Comparison of ENCODE assay signal across 12 mouse cellular contexts in genomic region chr14:21823897-21824296, GRCm38 (mm10). TPM values are rescaled to one million over a fixed set of nuclear protein-coding genes. Genes with fewer than 3 reads are reported as not detected.
DNase-seq lines count a peak whose midpoint lies in the region; ATAC-seq and TF ChIP-seq lines count a peak whose summit lies in the region.
"Had no signal": no experiment of that assay in that cellular context is flagged by ENCODE, and none has a peak within 500 bp of the region (broad histone marks: within the 10 kb centered on the region; RNA-seq: fewer than 3 reads in every experiment).

No protein-coding gene starts in this region.

- 63% methylated on average over 7 of the region's 7 CpGs for WGBS in limb, embryonic 13.5 days
- 78% methylated on average over 7 of the region's 7 CpGs for WGBS in limb, embryonic 10.5 days
- 20% methylated on average over 7 of the region's 7 CpGs for WGBS in heart, embryonic 14.5 days
- 60% methylated on average over 7 of the region's 7 CpGs for WGBS in liver, embryonic 11.5 days
- 51% methylated on average over 7 of the region's 7 CpGs for WGBS in stomach, postnatal 0 days

- 0 out of 2 replicates have a peak overlapping the region, but pooled peaks have one; percentile 28 for H3K27ac ChIP-seq in limb, embryonic 13.5 days
- H3K27ac ChIP-seq in limb, embryonic 10.5 days = no peak overlapping the region
- peak overlapping the region; percentile 80 to 99 for H3K27ac ChIP-seq in heart, embryonic 14.5 days (replicated peaks in 1 of 2; ENCODE audit: control insufficient read depth in 1 of 2, insufficient read depth in 1 of 2, low read depth in 2 of 2, low read length in 2 of 2)
- peak overlapping the region; percentile 98 for H3K27ac ChIP-seq in liver, embryonic 11.5 days (ENCODE audit: low read depth, low read length)
- H3K27ac ChIP-seq in stomach, postnatal 0 days (replicated peaks) = 0 out of 2 replicates have a peak overlapping the region, but pooled peaks have one; percentile 3
- H3K27ac ChIP-seq: midbrain, embryonic 12.5 days had no signal

- H3K9me3 ChIP-seq in limb, embryonic 13.5 days = no peaks in the 10 kb centered on the region
- no peaks in the 10 kb centered on the region for H3K9me3 ChIP-seq in limb, embryonic 10.5 days (replicated peaks)
- no peaks in the 10 kb centered on the region for H3K9me3 ChIP-seq in heart, embryonic 14.5 days (ENCODE audit: control insufficient read depth, low read length)
- no peaks in the 10 kb centered on the region for H3K9me3 ChIP-seq in liver, embryonic 11.5 days (ENCODE audit: control insufficient read depth, low read length)
- no peaks in the 10 kb centered on the region for H3K9me3 ChIP-seq in stomach, postnatal 0 days (ENCODE audit: control insufficient read depth, low read length)
- H3K9me3 ChIP-seq: forebrain, embryonic 10.5 days; midbrain, embryonic 12.5 days had no signal

- no peak for DNase-seq in limb, embryonic 10.5 days (ENCODE audit: low spot score)
- DNase-seq in liver, embryonic 11.5 days (ENCODE audit: low spot score) = no peak
- DNase-seq in stomach, postnatal 0 days (ENCODE audit: low spot score) = no peak
- DNase-seq in spleen, postnatal 36 days (ENCODE audit: low spot score in 2 of 2) = no peak
- DNase-seq in gastrocnemius, postnatal 4 days (ENCODE audit: low spot score in 2 of 2) = no peak
- DNase-seq: gastrocnemius, postnatal 14 days; thymus, adult 18-20 months had no signal

- no peak overlapping the region for H3K9ac ChIP-seq in limb, embryonic 13.5 days
- no peak overlapping the region for H3K9ac ChIP-seq in heart, embryonic 14.5 days (ENCODE audit: low read length)
- H3K9ac ChIP-seq in liver, embryonic 11.5 days (ENCODE audit: low read depth, low read length) = no peak overlapping the region
- no peak overlapping the region for H3K9ac ChIP-seq in stomach, postnatal 0 days (ENCODE audit: low read length)
- H3K9ac ChIP-seq: midbrain, embryonic 12.5 days had no signal

- no peak overlapping the region for H3K4me3 ChIP-seq in limb, embryonic 13.5 days
- no peak overlapping the region for H3K4me3 ChIP-seq in limb, embryonic 10.5 days
- H3K4me3 ChIP-seq in heart, embryonic 14.5 days (ENCODE audit: control insufficient read depth in 1 of 2, insufficient read depth in 1 of 2, low read depth in 1 of 2, low read length in 2 of 2) = no peak overlapping the region
- no peak overlapping the region for H3K4me3 ChIP-seq in liver, embryonic 11.5 days (ENCODE audit: low read depth, low read length)
- no peak overlapping the region for H3K4me3 ChIP-seq in stomach, postnatal 0 days (ENCODE audit: low read depth, low read length)
- H3K4me3 ChIP-seq: forebrain, embryonic 10.5 days; midbrain, embryonic 12.5 days had no signal

- TF ChIP-seq EP300 in stomach, postnatal 0 days (optimal IDR thresholded peaks at IDR 0.05) = no peak

- ATAC-seq in limb, embryonic 13.5 days (ENCODE audit: low FRiP score, low read depth) = no peak
- ATAC-seq in heart, embryonic 14.5 days (ENCODE audit: insufficient number of reproducible peaks, insufficient read depth, low FRiP score, low read depth) = peak; percentile 63
- no peak for ATAC-seq in liver, embryonic 11.5 days (replicated peaks; ENCODE audit: low FRiP score)
- ATAC-seq in stomach, postnatal 0 days (ENCODE audit: low FRiP score, low TSS enrichment) = no peak
- ATAC-seq: activated CD4-positive, CD25-positive, alpha-beta regulatory T cell, adult 4 months had no signal

- H3K36me3 ChIP-seq in limb, embryonic 13.5 days = no peaks in the 10 kb centered on the region
- H3K36me3 ChIP-seq in limb, embryonic 10.5 days = no peaks in the 10 kb centered on the region
- H3K36me3 ChIP-seq in heart, embryonic 14.5 days (ENCODE audit: control insufficient read depth, insufficient read depth, low read length) = no peaks in the 10 kb centered on the region
- H3K36me3 ChIP-seq in liver, embryonic 11.5 days (ENCODE audit: control insufficient read depth, insufficient read depth, low read length) = no peaks in the 10 kb centered on the region
- H3K36me3 ChIP-seq in stomach, postnatal 0 days (ENCODE audit: control insufficient read depth, insufficient read depth, low read length) = no peaks in the 10 kb centered on the region
- H3K36me3 ChIP-seq: forebrain, embryonic 10.5 days; midbrain, embryonic 12.5 days had no signal

- no peaks in the 10 kb centered on the region for H3K27me3 ChIP-seq in limb, embryonic 13.5 days
- no peaks in the 10 kb centered on the region for H3K27me3 ChIP-seq in limb, embryonic 10.5 days (ENCODE audit: low read depth, poor library complexity, severe bottlenecking)
- H3K27me3 ChIP-seq in heart, embryonic 14.5 days (ENCODE audit: control insufficient read depth, insufficient read depth, low read length) = no peaks in the 10 kb centered on the region
- no peaks in the 10 kb centered on the region for H3K27me3 ChIP-seq in liver, embryonic 11.5 days (replicated peaks; ENCODE audit: control insufficient read depth, insufficient read depth, low read length)
- no peaks in the 10 kb centered on the region for H3K27me3 ChIP-seq in stomach, postnatal 0 days (ENCODE audit: control insufficient read depth, insufficient read depth, low read length)
- H3K27me3 ChIP-seq: midbrain, embryonic 12.5 days had no signal

- H3K4me1 ChIP-seq in limb, embryonic 13.5 days = peaks cover 12% of the 10 kb centered on the region
- peaks cover 7% of the 10 kb centered on the region; the same call in 1 of the 2 replicates for H3K4me1 ChIP-seq in limb, embryonic 10.5 days
- H3K4me1 ChIP-seq in heart, embryonic 14.5 days (ENCODE audit: control insufficient read depth in 2 of 2, insufficient read depth in 2 of 2, low read length in 2 of 2) = peaks cover 39 to 47% of the 10 kb centered on the region in 2 experiments
- peaks cover 36% of the 10 kb centered on the region for H3K4me1 ChIP-seq in liver, embryonic 11.5 days (replicated peaks; ENCODE audit: control insufficient read depth, insufficient read depth, low read length)
- H3K4me1 ChIP-seq in stomach, postnatal 0 days (replicated peaks; ENCODE audit: control insufficient read depth, insufficient read depth) = no peaks in the 10 kb centered on the region; the same call in 1 of the 2 replicates

- no peak overlapping the region for H3K4me2 ChIP-seq in limb, embryonic 13.5 days (replicated peaks)
- peak overlapping the region; percentile 34 for H3K4me2 ChIP-seq in heart, embryonic 14.5 days (ENCODE audit: low read length)
- no peak overlapping the region for H3K4me2 ChIP-seq in liver, embryonic 11.5 days
- no peak overlapping the region for H3K4me2 ChIP-seq in stomach, postnatal 0 days (replicated peaks; ENCODE audit: low read depth)
- H3K4me2 ChIP-seq: midbrain, embryonic 12.5 days had no signal

- TF ChIP-seq CTCF in stomach, postnatal 0 days (IDR thresholded peaks at IDR 0.05; ENCODE audit: low read depth) = no peak

RNA-seq across cellular contexts. Expression of gene Vdac2, which starts 1.1 kb away (rescaled TPM):
- polyA plus RNA-seq in limb, embryonic 13.5 days (2015; fragmentation: Nextera tagmentation; extraction: Ambion mirVana) = 241 and 242 TPM in 2 replicates
- polyA plus RNA-seq in limb, embryonic 10.5 days (2016; fragmentation: Nextera tagmentation; extraction: Ambion mirVana) = 301 and 316 TPM in 2 replicates
- 533 and 556 TPM in 2 replicates for polyA plus RNA-seq in heart, embryonic 14.5 days (2014; fragmentation: Nextera tagmentation; extraction: Ambion mirVana)
- polyA plus RNA-seq in liver, embryonic 11.5 days (2014; fragmentation: Nextera tagmentation; extraction: Ambion mirVana) = 312 and 324 TPM in 2 replicates
- 276 and 279 TPM in 2 replicates for polyA plus RNA-seq in stomach, postnatal 0 days (2015; fragmentation: Nextera tagmentation; extraction: Ambion mirVana)
- 100 to 1,000 TPM; 266 to 297 TPM for total RNA-seq in gastrocnemius, postnatal 4 days (2021)

RNA-seq across cellular contexts. Expression of gene Comtd1, which starts 24.9 kb away (rescaled TPM):
- 21.0 and 24.2 TPM in 2 replicates for polyA plus RNA-seq in limb, embryonic 13.5 days (2015; fragmentation: Nextera tagmentation; extraction: Ambion mirVana)
- 20.9 and 29.8 TPM in 2 replicates for polyA plus RNA-seq in limb, embryonic 10.5 days (2016; fragmentation: Nextera tagmentation; extraction: Ambion mirVana)
- 41.0 and 47.1 TPM in 2 replicates for polyA plus RNA-seq in heart, embryonic 14.5 days (2014; fragmentation: Nextera tagmentation; extraction: Ambion mirVana)
- 54.4 and 59.0 TPM in 2 replicates for polyA plus RNA-seq in liver, embryonic 11.5 days (2014; fragmentation: Nextera tagmentation; extraction: Ambion mirVana)
- 39.2 and 45.8 TPM in 2 replicates for polyA plus RNA-seq in stomach, postnatal 0 days (2015; fragmentation: Nextera tagmentation; extraction: Ambion mirVana)
- total RNA-seq in gastrocnemius, postnatal 4 days (2021) = 10 to 100 TPM; 10.3 to 13.9 TPM
